Mouse (Mus musculus): Measurements from ENCODE around the gene Cyp27b1.

DNA sequence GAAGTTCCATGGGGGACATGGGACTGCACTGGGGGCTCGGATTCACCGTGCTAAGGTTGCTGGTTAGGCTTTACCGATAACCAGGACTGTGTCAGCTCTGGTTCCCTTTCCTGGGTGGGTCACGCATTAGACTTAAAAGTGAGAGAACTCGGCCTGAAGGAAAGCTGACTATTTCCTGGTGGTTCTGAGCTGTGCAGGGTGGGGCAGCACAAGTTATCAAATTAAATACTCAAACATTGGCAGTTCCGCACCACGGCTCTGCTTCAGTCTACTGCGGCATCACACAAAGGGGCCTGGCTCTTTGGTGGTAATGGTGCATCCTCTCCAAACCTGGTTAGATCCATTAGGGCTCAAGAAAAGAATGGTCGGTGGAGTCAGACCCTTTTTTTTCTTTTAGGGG lies 46.8 kb upstream of the Cyp27b1 start:
- TF ChIP-seq POLR2A (IDR thresholded peaks at IDR 0.05; ENCODE audit: borderline replicate concordance, low read depth, low read length) (no peak), CTCF (IDR thresholded peaks at IDR 0.05; ENCODE audit: low read depth, low read length) (no peak)
